Mouse (Mus musculus) CH12.LX (cell line): Measurements from ENCODE around the gene 1700017B05Rik. TPM values are rescaled to one million over a fixed set of nuclear protein-coding genes. Genes with fewer than 3 reads are reported as not detected.

Experiments used
- DNase-seq: peaks from one replicate; pipeline ENCODE4 v3.0.0-alpha.2; 2013; ENCODE audit errors: extremely low read depth
- H3K27ac ChIP-seq: 2 replicates; pipeline ENCODE4 v1.5.1; 2012; ENCODE audit warnings: low read depth, mild to moderate bottlenecking, control low read depth, moderate library complexity; ENCODE audit not compliant: insufficient read depth
- H3K27me3 ChIP-seq: replicated peaks from 2 replicates; pipeline ENCODE3; 2012; ENCODE audit warnings: inconsistent platforms
- H3K36me3 ChIP-seq, 2 experiments: replicated peaks in 1 of 2; 2 replicates each; pipeline versions ENCODE3 to v1.6.1; 2012; ENCODE audit warnings: inconsistent platforms in 1 of 2, low read length in 1 of 2, mild to moderate bottlenecking in 1 of 2, mixed read lengths in 1 of 2, moderate library complexity in 1 of 2; ENCODE audit not compliant: control insufficient read depth in 1 of 2, insufficient read depth in 1 of 2
- H3K4me1 ChIP-seq, 2 experiments: 2 replicates each; pipeline ENCODE4 v1.6.1; 2012; ENCODE audit warnings: inconsistent platforms in 1 of 2, moderate library complexity in 1 of 2; ENCODE audit not compliant: insufficient read depth in 2 of 2, control insufficient read depth in 1 of 2
- H3K4me2 ChIP-seq: 2 replicates; pipeline ENCODE4 v1.6.1; 2012; ENCODE audit warnings: low read depth, mild to moderate bottlenecking, control low read depth; ENCODE audit not compliant: poor library complexity, insufficient read depth, severe bottlenecking
- H3K4me3 ChIP-seq, 3 experiments: fragments of 150-350 bp in 1 of 3; sonication (generic) in 1 of 3; replicated peaks in 1 of 3; 2 replicates each; pipeline versions ENCODE3 to v1.5.1; 2011 to 2012; ENCODE audit warnings: low read depth in 2 of 3, low read length in 2 of 3, mild to moderate bottlenecking in 2 of 3, moderate library complexity in 2 of 3, control low read depth in 1 of 3, improper control_type of control experiment in 1 of 3, inconsistent platforms in 1 of 3, mixed read lengths in 1 of 3; ENCODE audit not compliant: poor library complexity in 1 of 3
- H3K79me2 ChIP-seq: replicated peaks from 2 replicates; pipeline ENCODE4 v1.6.1; 2012; ENCODE audit warnings: mild to moderate bottlenecking, moderate library complexity; ENCODE audit not compliant: control insufficient read depth, poor library complexity, insufficient read depth, severe bottlenecking; ENCODE audit errors: extremely low read depth
- H3K9ac ChIP-seq: 2 replicates; pipeline ENCODE4 v1.6.1; 2012; ENCODE audit warnings: low read depth, mild to moderate bottlenecking, control low read depth, moderate library complexity; ENCODE audit not compliant: insufficient read depth
- H3K9me3 ChIP-seq: replicated peaks from 2 replicates; pipeline ENCODE3; 2012; ENCODE audit warnings: low read length, inconsistent platforms, mixed read lengths
- BHLHE40 ChIP-seq: IDR thresholded peaks from 2 replicates; pipeline ENCODE4 v1.6.1; 2011; ENCODE audit warnings: mild to moderate bottlenecking, low read depth, low read length, improper control_type of control experiment
- CHD2 ChIP-seq: IDR thresholded peaks from 2 replicates; pipeline ENCODE4 v1.6.1; 2011; ENCODE audit warnings: low read length, improper control_type of control experiment
- CTCF ChIP-seq, 2 experiments: IDR thresholded peaks in 1 of 2; conservative IDR thresholded peaks in 1 of 2; 2 replicates each; pipeline ENCODE4 v1.5.1; 2011 to 2012; ENCODE audit warnings: low read depth in 2 of 2, low read length in 2 of 2, improper control_type of control experiment in 1 of 2, inconsistent platforms in 1 of 2, mild to moderate bottlenecking in 1 of 2, moderate library complexity in 1 of 2
- ELF1 ChIP-seq: IDR thresholded peaks from 2 replicates; pipeline ENCODE4 v1.6.1; 2014; ENCODE audit warnings: low read depth, mild to moderate bottlenecking, inconsistent platforms, low read length, improper control_type of control experiment
- EP300 ChIP-seq: IDR thresholded peaks from 2 replicates; pipeline ENCODE4 v1.6.1; 2011; ENCODE audit warnings: low read length, improper control_type of control experiment
- GABPA ChIP-seq: IDR thresholded peaks from 2 replicates; pipeline ENCODE4 v1.6.1; 2012; ENCODE audit warnings: low read depth, low read length, improper control_type of control experiment, inconsistent platforms; ENCODE audit not compliant: insufficient replicate concordance
- JUND ChIP-seq: conservative IDR thresholded peaks from 2 replicates; pipeline ENCODE4 v1.6.1; 2011; ENCODE audit warnings: low read depth, low read length, improper control_type of control experiment
- KAT2A ChIP-seq: IDR thresholded peaks from 2 replicates; pipeline ENCODE4 v1.6.1; 2012; ENCODE audit warnings: low read length, improper control_type of control experiment, inconsistent platforms; ENCODE audit not compliant: insufficient replicate concordance
- MAFK ChIP-seq: IDR thresholded peaks from 2 replicates; pipeline ENCODE4 v1.6.1; 2011; ENCODE audit warnings: low read length, improper control_type of control experiment; ENCODE audit not compliant: insufficient replicate concordance
- MAX ChIP-seq: IDR thresholded peaks from 2 replicates; pipeline ENCODE4 v1.6.1; 2011; ENCODE audit warnings: low read length, improper control_type of control experiment
- MAZ ChIP-seq: IDR thresholded peaks from 2 replicates; pipeline ENCODE4 v1.6.1; 2012; ENCODE audit warnings: low read depth, mild to moderate bottlenecking, inconsistent platforms, low read length, improper control_type of control experiment, moderate library complexity
- MEF2A ChIP-seq: IDR thresholded peaks from 2 replicates; pipeline ENCODE4 v1.6.1; 2014; ENCODE audit warnings: low read depth, mild to moderate bottlenecking, inconsistent platforms, low read length, improper control_type of control experiment, borderline replicate concordance
- NRF1 ChIP-seq: IDR thresholded peaks from 2 replicates; pipeline ENCODE4 v1.6.1; 2014; ENCODE audit warnings: low read depth, mild to moderate bottlenecking, inconsistent platforms, low read length, improper control_type of control experiment, moderate library complexity
- SIN3A ChIP-seq: IDR thresholded peaks from 2 replicates; pipeline ENCODE4 v1.6.1; 2012; ENCODE audit warnings: low read length, improper control_type of control experiment, inconsistent platforms
- TBP ChIP-seq: conservative IDR thresholded peaks from 2 replicates; pipeline ENCODE4 v1.6.1; 2011; ENCODE audit warnings: low read depth, low read length, improper control_type of control experiment
- TCF12 ChIP-seq: IDR thresholded peaks from 2 replicates; pipeline ENCODE4 v1.6.1; 2014; ENCODE audit warnings: low read depth, mild to moderate bottlenecking, inconsistent platforms, low read length, improper control_type of control experiment
- ZC3H11A ChIP-seq: IDR thresholded peaks from 2 replicates; pipeline ENCODE4 v1.6.1; 2012; ENCODE audit warnings: low read depth, mild to moderate bottlenecking, inconsistent platforms, low read length, improper control_type of control experiment
- ZMIZ1 ChIP-seq: IDR thresholded peaks from 2 replicates; pipeline ENCODE4 v1.6.1; 2012; ENCODE audit warnings: low read depth, mild to moderate bottlenecking, inconsistent platforms, low read length, improper control_type of control experiment
- dilution Hi-C: fragments of 300-500 bp; cut with MboI; formaldehyde crosslinking; loops from 2 replicates; pipeline ENCODE4 v1.14.3; 2020; ENCODE audit warnings: low sequenced_read_pairs; ENCODE audit not compliant: extremely low pct_unique_long_range_greater_than_20kb, extremely low pct_ligation_motif_present
- in situ Hi-C: fragments of 300-500 bp; cut with MboI; formaldehyde crosslinking; loops from 3 replicates; pipeline ENCODE4 v1.14.3; 2019; ENCODE audit warnings: low sequenced_read_pairs, low pct_ligation_motif_present, low pct_unique_long_range_greater_than_20kb, mixed read lengths
- polyA plus RNA-seq: library from polyadenylated mRNA; unstranded; fragments of >175 nt; gene quantifications from 2 replicates; pipeline ENCODE4 v1.2.1, GENCODE M21; 2012; ENCODE audit warnings: low read depth; ENCODE audit not compliant: insufficient read length
- total RNA-seq, 2 experiments: library from RNA; depleted of rRNA; stranded (reverse); fragments of 300-350 nt in 1 of 2; fragments of >200 nt in 1 of 2; gene quantifications; 2 replicates each; pipeline ENCODE4 v1.2.3; 2012 to 2014

Gene 1700017B05Rik
- total and polyA plus RNA-seq, 3 experiments, result 26.4 to 56.0 (median 38.6) TPM

- Histone ChIP-seq H3K27ac (no peak overlapping the region), H3K9ac (no peak overlapping the region), H3K36me3 (no peaks in the 10 kb centered on the region), H3K4me1 (peaks cover 6 to 23% of the 10 kb centered on the region in 2 experiments; a peak in 3 of 4 replicates), H3K79me2 (no peaks in the 10 kb centered on the region), H3K27me3 (no peaks in the 10 kb centered on the region), H3K4me3 (no peak overlapping the region), H3K4me2 (no peak overlapping the region), H3K9me3 (peaks cover 2% of the 10 kb centered on the region)
- in situ Hi-C loops (no loop called here), dilution Hi-C loops (no loop called here)
- no peak for TF ChIP-seq TCF12
- TF ChIP-seq GABPA, result no peak
- TF ChIP-seq CTCF (conservative IDR thresholded peaks at IDR 0.05 in 1 of 2, IDR thresholded peaks at IDR 0.05 in 1 of 2; ENCODE audit: low read depth in 2 of 2, low read length in 2 of 2), result no peak
- TF ChIP-seq ZMIZ1, result no peak
- TF ChIP-seq JUND, result no peak
- TF ChIP-seq NRF1, result no peak
- no peak for TF ChIP-seq KAT2A
- TF ChIP-seq MAZ, result no peak
- TF ChIP-seq MEF2A, result no peak
- no peak for TF ChIP-seq SIN3A
- no peak for TF ChIP-seq ELF1
- no peak for TF ChIP-seq MAFK
- no peak for TF ChIP-seq BHLHE40
- TF ChIP-seq ZC3H11A, result no peak
- no peak for DNase-seq
Measured at GRCm38 (mm10) chr9:57287183-57287582, 24.8 kb upstream of the 1700017B05Rik start.

DNA sequence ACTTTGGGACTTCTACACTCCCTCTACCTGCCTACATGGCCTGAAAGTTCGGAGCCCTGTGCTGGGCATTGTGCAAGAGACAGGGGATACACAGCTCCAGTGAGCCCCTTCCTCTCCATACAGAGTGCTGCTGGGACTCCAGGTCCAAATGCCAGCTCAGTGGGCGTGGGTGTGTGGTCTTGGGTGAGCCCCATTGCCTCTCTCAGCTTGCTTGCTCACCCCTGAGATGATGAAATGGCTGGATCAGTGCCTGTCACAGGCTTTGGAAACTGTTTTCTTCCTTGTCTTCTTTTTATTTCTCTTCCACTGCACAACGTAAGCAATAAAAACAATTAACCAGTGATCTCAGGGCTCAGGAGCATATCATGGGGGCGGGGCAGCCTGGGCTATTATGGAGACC is 20.9 kb upstream of the 1700017B05Rik start:
- no peak overlapping the region for H3K9ac ChIP-seq
- peaks cover 2% of the 10 kb centered on the region for H3K9me3 ChIP-seq
- H3K27me3 ChIP-seq, result no peaks in the 10 kb centered on the region
- H3K36me3 ChIP-seq, result no peaks in the 10 kb centered on the region
- no peaks in the 10 kb centered on the region for H3K79me2 ChIP-seq
- no peak for DNase-seq
- no peak overlapping the region for H3K4me3 ChIP-seq
- peaks cover 13 to 44% of the 10 kb centered on the region in 2 experiments for H3K4me1 ChIP-seq
- dilution Hi-C loops (no loop called here), in situ Hi-C loops (no loop called here)
- H3K4me2 ChIP-seq, result no peak overlapping the region
- TF ChIP-seq CHD2 (no peak), TBP (no peak), EP300 (no peak), MAX (no peak)
- H3K27ac ChIP-seq, result no peak overlapping the region
